In genomic region chr7:3397355-3397754, GRCm38 (mm10) we compare ENCODE assay signal across 22 mouse cellular contexts. TPM values are rescaled to one million over a fixed set of nuclear protein-coding genes. Genes with fewer than 3 reads are reported as not detected.
A peak's percentile ranks its signal among the peaks of the same experiment; 100 is the strongest.
DNase-seq lines count a peak whose midpoint lies in the region; ATAC-seq and TF ChIP-seq lines count a peak whose summit lies in the region.
"Had no signal": no experiment of that assay in that cellular context is flagged by ENCODE, and none has a peak within 500 bp of the region (broad histone marks: within the 10 kb centered on the region; RNA-seq: fewer than 3 reads in every experiment).

No protein-coding gene starts in this region.

- no peak overlapping the region for H3K4me3 ChIP-seq in forebrain, embryonic 13.5 days
- no peak overlapping the region for H3K4me3 ChIP-seq in forebrain, embryonic 10.5 days
- 0 out of 2 replicates have a peak overlapping the region, but pooled peaks have one; percentile 7 for H3K4me3 ChIP-seq in hindbrain, embryonic 14.5 days (replicated peaks; ENCODE audit: low read length)
- no peak overlapping the region for H3K4me3 ChIP-seq in midbrain, postnatal 0 days (ENCODE audit: low read depth, low read length)
- H3K4me3 ChIP-seq: erythroblast, embryonic 14.5 days; intestine, embryonic 15.5 days; limb, embryonic 12.5 days; liver, embryonic 13.5 days; lung, embryonic 15.5 days; stomach, embryonic 15.5 days had no signal

- TF ChIP-seq CTCF in midbrain, postnatal 0 days (IDR thresholded peaks at IDR 0.05): no peak

- no peaks in the 10 kb centered on the region for H3K27me3 ChIP-seq in forebrain, embryonic 13.5 days
- no peaks in the 10 kb centered on the region for H3K27me3 ChIP-seq in forebrain, embryonic 10.5 days (ENCODE audit: poor library complexity, severe bottlenecking)
- H3K27me3 ChIP-seq in hindbrain, embryonic 14.5 days (ENCODE audit: control insufficient read depth, insufficient read depth, low read length): no peaks in the 10 kb centered on the region
- H3K27me3 ChIP-seq in midbrain, postnatal 0 days (ENCODE audit: insufficient read depth, low read length): no peaks in the 10 kb centered on the region
- H3K27me3 ChIP-seq: intestine, embryonic 15.5 days; limb, embryonic 12.5 days; liver, embryonic 13.5 days; lung, embryonic 15.5 days; stomach, embryonic 15.5 days had no signal

- ATAC-seq in forebrain, embryonic 13.5 days: peak; percentile 48; the same call in 1 of the 2 replicates
- 0 out of 2 replicates have a peak, but pooled peaks have one; percentile 39 for ATAC-seq in hindbrain, embryonic 14.5 days (ENCODE audit: low FRiP score)
- no peak for ATAC-seq in midbrain, postnatal 0 days (ENCODE audit: low FRiP score)
- no peak for ATAC-seq in inflammation-experienced regulatory T-cells, adult 6 months
- ATAC-seq: intestine, embryonic 15.5 days had no signal

- no peaks in the 10 kb centered on the region for H3K9me3 ChIP-seq in forebrain, embryonic 13.5 days (replicated peaks)
- H3K9me3 ChIP-seq in forebrain, embryonic 10.5 days: peaks cover 6% of the 10 kb centered on the region; the same call in 1 of the 2 replicates
- H3K9me3 ChIP-seq in hindbrain, embryonic 14.5 days (ENCODE audit: control insufficient read depth, low read length): no peaks in the 10 kb centered on the region
- no peaks in the 10 kb centered on the region for H3K9me3 ChIP-seq in midbrain, postnatal 0 days (ENCODE audit: low read length)
- H3K9me3 ChIP-seq: intestine, embryonic 15.5 days; limb, embryonic 12.5 days; liver, embryonic 13.5 days; lung, embryonic 15.5 days; stomach, embryonic 15.5 days had no signal

- no peak overlapping the region; the same call in 1 of the 2 replicates for H3K9ac ChIP-seq in forebrain, embryonic 13.5 days
- 0 out of 2 replicates have a peak overlapping the region, but pooled peaks have one; percentile 11 for H3K9ac ChIP-seq in hindbrain, embryonic 14.5 days
- H3K9ac ChIP-seq in midbrain, postnatal 0 days (replicated peaks; ENCODE audit: low read length, poor library complexity, severe bottlenecking): no peak overlapping the region
- H3K9ac ChIP-seq: intestine, embryonic 15.5 days; limb, embryonic 12.5 days; liver, embryonic 13.5 days; lung, embryonic 15.5 days; stomach, embryonic 15.5 days had no signal

- peaks cover 28% of the 10 kb centered on the region for H3K36me3 ChIP-seq in forebrain, embryonic 13.5 days (ENCODE audit: poor library complexity, severe bottlenecking)
- peaks cover 21% of the 10 kb centered on the region for H3K36me3 ChIP-seq in forebrain, embryonic 10.5 days (replicated peaks)
- peaks cover 22% of the 10 kb centered on the region for H3K36me3 ChIP-seq in hindbrain, embryonic 14.5 days (replicated peaks; ENCODE audit: control insufficient read depth, insufficient read depth)
- peaks cover 2% of the 10 kb centered on the region; the same call in 1 of the 2 replicates for H3K36me3 ChIP-seq in midbrain, postnatal 0 days (ENCODE audit: insufficient read depth, low read length)
- H3K36me3 ChIP-seq: intestine, embryonic 15.5 days; liver, embryonic 13.5 days; lung, embryonic 15.5 days; stomach, embryonic 15.5 days had no signal

- H3K4me2 ChIP-seq in forebrain, embryonic 13.5 days: peak overlapping the region; percentile 17; the same call in 1 of the 2 replicates
- H3K4me2 ChIP-seq in hindbrain, embryonic 14.5 days (replicated peaks): peak overlapping the region; percentile 30
- peak overlapping the region; percentile 15 for H3K4me2 ChIP-seq in midbrain, postnatal 0 days (ENCODE audit: low read depth, low read length, poor library complexity, severe bottlenecking)
- H3K4me2 ChIP-seq: heart, embryonic 11.5 days; intestine, embryonic 15.5 days; limb, embryonic 12.5 days; liver, embryonic 13.5 days; lung, embryonic 15.5 days; stomach, embryonic 15.5 days had no signal

- no peak overlapping the region for H3K27ac ChIP-seq in forebrain, embryonic 13.5 days
- no peak overlapping the region for H3K27ac ChIP-seq in forebrain, embryonic 10.5 days
- no peak overlapping the region for H3K27ac ChIP-seq in hindbrain, embryonic 14.5 days
- no peak overlapping the region for H3K27ac ChIP-seq in midbrain, postnatal 0 days (ENCODE audit: low read depth, low read length)
- H3K27ac ChIP-seq: intestine, embryonic 15.5 days; limb, embryonic 12.5 days; liver, embryonic 13.5 days; lung, embryonic 15.5 days; stomach, embryonic 15.5 days had no signal

- no peak for DNase-seq in forebrain, embryonic 10.5 days (ENCODE audit: extremely low spot score, low spot score)
- peak; percentile 65 for DNase-seq in brain, adult 2 months (ENCODE audit: low read depth, low spot score)
- DNase-seq in hindbrain, embryonic 14.5 days (ENCODE audit: low spot score): no peak
- no peak for DNase-seq in midbrain, postnatal 0 days (ENCODE audit: low spot score)
- no peak for DNase-seq in c-Kit-positive CD71-positive TER-119-positive erythroid progenitor cells, embryonic 14.5 days (ENCODE audit: low spot score)
- DNase-seq in adrenal gland, postnatal 36 days: no peak
- DNase-seq: adrenal gland, adult 8-10 months; cerebellum, adult 8-10 months; liver, embryonic 13.5 days; right cerebral cortex, postnatal 14 days; thymus, adult 2 months had no signal

- peaks cover 31% of the 10 kb centered on the region for H3K4me1 ChIP-seq in forebrain, embryonic 13.5 days
- H3K4me1 ChIP-seq in forebrain, embryonic 10.5 days: peaks cover 22% of the 10 kb centered on the region
- peaks cover 23% of the 10 kb centered on the region for H3K4me1 ChIP-seq in hindbrain, embryonic 14.5 days (replicated peaks; ENCODE audit: control insufficient read depth, insufficient read depth, low read length)
- H3K4me1 ChIP-seq in midbrain, postnatal 0 days (ENCODE audit: insufficient read depth, low read length): peaks cover 7% of the 10 kb centered on the region
- H3K4me1 ChIP-seq: intestine, embryonic 15.5 days; liver, embryonic 13.5 days; lung, embryonic 15.5 days; stomach, embryonic 15.5 days had no signal

- WGBS in forebrain, embryonic 13.5 days: 49% methylated on average over 10 of the region's 10 CpGs
- 78% methylated on average over 10 of the region's 10 CpGs for WGBS in forebrain, embryonic 10.5 days
- WGBS in hindbrain, embryonic 14.5 days: 44% methylated on average over 10 of the region's 10 CpGs
- 45% methylated on average over 10 of the region's 10 CpGs for WGBS in midbrain, postnatal 0 days

RNA-seq across cellular contexts. Expression of gene Cacng8, which starts 6.9 kb away (rescaled TPM):
- 10.0 and 12.6 TPM in 2 replicates for polyA plus RNA-seq in forebrain, embryonic 13.5 days (2015; fragmentation: Nextera tagmentation; extraction: Ambion mirVana)
- 6.7 and 7.1 TPM in 2 replicates for polyA plus RNA-seq in forebrain, embryonic 10.5 days (2016; fragmentation: Nextera tagmentation; extraction: Ambion mirVana)
- polyA plus RNA-seq in hindbrain, embryonic 14.5 days (2014; fragmentation: Nextera tagmentation; extraction: Ambion mirVana): 9.6 and 11.5 TPM in 2 replicates
- 44.0 and 59.0 TPM in 2 replicates for total RNA-seq in midbrain, postnatal 0 days (2014; rRNA removed)
- polyA plus RNA-seq in midbrain, postnatal 0 days (2015; fragmentation: Nextera tagmentation; extraction: Ambion mirVana): 20.8 and 21.4 TPM in 2 replicates
- 1 to 10 TPM; 2.0 to 5.1 TPM for total RNA-seq in adrenal gland, postnatal 36 days (2021)
- polyA plus RNA-seq in inflammation-experienced regulatory T-cells, adult 6 months (2017; shearing (Covaris generic)): not detected
- total RNA-seq: gastrocnemius, postnatal 4 days; heart, postnatal 25 days had no signal
- polyA plus RNA-seq: erythroblast, embryonic 14.5 days had no signal

RNA-seq across cellular contexts. Expression of gene Cacng6, which starts 26.6 kb away (rescaled TPM):
- not detected in 2 replicates for polyA plus RNA-seq in forebrain, embryonic 13.5 days (2015; fragmentation: Nextera tagmentation; extraction: Ambion mirVana)
- 0.22 and 0.27 TPM in 2 replicates for polyA plus RNA-seq in forebrain, embryonic 10.5 days (2016; fragmentation: Nextera tagmentation; extraction: Ambion mirVana)
- not detected in 2 replicates for polyA plus RNA-seq in hindbrain, embryonic 14.5 days (2014; fragmentation: Nextera tagmentation; extraction: Ambion mirVana)
- not detected in 2 replicates for total RNA-seq in midbrain, postnatal 0 days (2014; rRNA removed)
- polyA plus RNA-seq in midbrain, postnatal 0 days (2015; fragmentation: Nextera tagmentation; extraction: Ambion mirVana): 0.20 TPM in 1 of 2 replicates, not detected in the other
- not detected for total RNA-seq in adrenal gland, postnatal 36 days (2021)
- polyA plus RNA-seq in inflammation-experienced regulatory T-cells, adult 6 months (2017; shearing (Covaris generic)): not detected
- total RNA-seq: CH12.LX had no signal
- polyA plus RNA-seq: erythroblast, embryonic 14.5 days; lung, embryonic 15.5 days had no signal

Comparison
In these comparisons a context has a peak if more than half of its experiments do, and no peak if none do; other contexts are left out.
1. ATAC-seq: peak in forebrain, embryonic 13.5 days (single experiment) and hindbrain, embryonic 14.5 days (single experiment); none in midbrain, postnatal 0 days (single experiment) and inflammation-experienced regulatory T-cells, adult 6 months (single experiment).
2. Peak in every context shown above with its lines, with median percentiles within 50 percentile points of each other: H3K4me2 ChIP-seq.